Mouse (Mus musculus) layer of hippocampus, postnatal 10 days (tissue): ENCODE data around the gene Mcfd2. TPM values are rescaled to one million over a fixed set of nuclear protein-coding genes. Genes with fewer than 3 reads are reported as not detected.

Experiments used
- DNase-seq, 2 experiments: peaks; one replicate each; pipeline ENCODE4 v3.0.0; 2021; ENCODE audit warnings: low spot score in 2 of 2
- total RNA-seq, 2 experiments: library from RNA; stranded (reverse); gene quantifications; 2 replicates each; pipeline ENCODE4 v1.2.3; 2021

Mcfd2 gene
- total RNA-seq, 2 experiments from 2014 or later = 35.4 to 37.0 TPM

DNA sequence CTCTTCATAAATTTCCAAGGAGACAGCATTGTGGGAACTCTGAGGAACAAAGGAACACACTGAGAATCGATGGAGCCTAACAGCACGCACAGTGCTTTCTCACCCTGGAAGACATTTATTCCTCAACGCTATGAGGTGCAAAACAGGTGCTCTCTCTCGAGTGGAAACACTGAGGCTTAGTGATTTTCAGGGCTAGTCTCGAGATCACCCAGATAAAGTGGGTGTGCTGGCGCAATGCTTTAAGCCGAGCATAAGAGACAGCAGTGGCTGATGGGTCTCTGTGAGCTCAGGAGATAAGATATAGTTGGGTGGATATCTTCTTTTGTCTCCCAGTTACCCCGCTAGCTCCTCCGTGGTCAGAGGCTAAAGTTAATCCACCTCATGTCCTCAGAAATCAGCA is 19.6 kb downstream of the Mcfd2 start:
- DNase-seq = no peak

DNA sequence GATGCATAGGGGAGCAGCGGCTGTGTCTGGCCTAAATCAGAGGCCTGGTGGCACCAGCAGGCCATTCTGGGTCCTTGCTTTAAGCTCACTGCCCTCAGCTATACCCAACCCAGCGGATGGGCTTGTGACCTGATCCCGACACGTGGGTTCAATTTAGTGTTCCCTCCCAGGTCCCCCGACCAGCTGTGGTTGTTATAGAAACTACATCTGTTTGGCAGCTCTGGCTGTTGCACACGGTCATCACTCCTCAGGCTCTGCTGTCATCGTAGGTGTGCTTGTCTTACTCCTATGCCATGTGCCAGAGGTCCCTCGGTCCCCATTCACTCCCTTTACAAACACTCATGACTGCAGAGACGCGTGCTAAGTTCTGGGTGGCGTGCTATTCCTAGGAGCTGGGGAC is 27.9 kb downstream of the Mcfd2 start:
- no peak for DNase-seq

DNA sequence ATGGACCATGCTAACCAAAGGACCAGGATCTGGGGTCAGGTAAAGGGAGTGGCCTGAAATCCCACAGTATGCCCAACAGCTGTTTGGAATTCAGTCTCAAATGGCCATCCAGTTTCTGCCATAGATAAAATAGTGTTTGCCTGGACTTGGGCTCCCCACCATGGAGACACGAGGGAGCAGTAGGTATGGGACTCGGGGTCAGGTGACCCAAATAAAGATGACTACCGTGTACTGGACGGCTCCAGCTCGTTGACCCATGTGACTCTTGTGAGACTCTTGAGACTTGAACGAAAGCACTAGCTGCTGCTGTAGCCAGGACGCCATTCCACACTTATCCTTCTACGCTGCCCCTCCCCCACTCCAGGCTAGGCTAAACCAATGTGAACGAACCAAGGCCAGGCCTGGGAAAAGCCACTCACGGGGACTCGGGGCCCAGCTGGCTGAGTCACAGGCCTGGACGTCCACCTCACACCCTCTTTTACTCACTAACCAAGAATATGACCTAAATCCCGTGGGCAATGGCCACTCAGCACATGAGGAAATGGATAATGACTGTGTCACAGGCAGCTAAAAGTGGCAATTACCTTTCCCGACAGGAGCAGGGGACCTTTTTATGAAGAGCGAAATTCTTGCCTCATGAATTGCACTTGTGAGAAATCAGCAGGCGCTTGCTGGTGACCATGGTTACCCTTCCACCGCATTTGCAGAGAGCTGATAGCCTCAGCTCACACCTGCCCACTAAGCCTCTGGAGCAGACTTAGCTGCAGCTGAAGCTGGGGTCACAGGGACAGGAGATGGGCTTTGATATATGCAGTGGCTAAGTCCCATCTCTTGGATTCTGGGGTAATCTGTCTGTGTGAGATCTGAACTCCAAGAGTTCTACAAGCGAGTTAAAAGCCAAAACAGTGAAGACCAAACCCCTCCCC is 28.7 kb downstream of the Mcfd2 start:
- DNase-seq = no peak

DNA sequence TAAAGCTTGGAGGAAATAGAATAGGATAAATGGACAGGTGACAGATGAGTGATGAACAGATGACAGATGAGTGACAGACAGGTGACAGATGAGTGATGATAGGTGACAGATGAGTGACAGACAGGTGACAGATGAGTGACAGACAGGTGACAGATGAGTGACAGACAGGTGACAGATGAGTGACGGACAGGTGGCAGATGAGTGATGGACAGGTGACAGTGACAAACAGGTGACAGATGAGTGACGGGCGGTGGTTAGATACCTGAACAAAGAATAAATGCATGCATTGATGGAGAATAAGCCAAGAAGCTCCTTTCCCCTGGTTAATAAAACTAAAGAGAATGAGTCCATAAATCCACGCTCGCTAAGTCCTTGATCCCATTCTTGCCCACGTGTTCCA is 30.7 kb downstream of the Mcfd2 start:
- no peak for DNase-seq

DNA sequence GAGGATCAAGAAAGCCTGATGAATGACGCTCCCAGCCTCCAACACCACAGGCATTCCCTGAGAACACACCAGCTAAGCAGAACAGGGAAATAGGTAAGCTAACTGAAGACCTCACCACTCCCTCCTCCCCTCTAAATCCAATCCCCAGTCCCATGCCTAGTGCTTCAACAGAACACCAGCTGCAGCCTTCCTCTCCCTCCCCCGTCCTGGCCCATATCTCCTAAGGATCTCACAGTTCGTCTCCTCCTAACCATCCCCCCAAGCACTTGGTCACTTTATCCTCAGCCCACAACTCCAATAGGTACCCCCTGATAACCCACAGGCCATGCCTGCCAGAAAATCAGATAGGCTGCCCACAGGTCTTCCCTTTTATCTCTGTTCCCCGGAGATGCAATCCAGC is 37.9 kb downstream of the Mcfd2 start:
- no peak for DNase-seq

DNA sequence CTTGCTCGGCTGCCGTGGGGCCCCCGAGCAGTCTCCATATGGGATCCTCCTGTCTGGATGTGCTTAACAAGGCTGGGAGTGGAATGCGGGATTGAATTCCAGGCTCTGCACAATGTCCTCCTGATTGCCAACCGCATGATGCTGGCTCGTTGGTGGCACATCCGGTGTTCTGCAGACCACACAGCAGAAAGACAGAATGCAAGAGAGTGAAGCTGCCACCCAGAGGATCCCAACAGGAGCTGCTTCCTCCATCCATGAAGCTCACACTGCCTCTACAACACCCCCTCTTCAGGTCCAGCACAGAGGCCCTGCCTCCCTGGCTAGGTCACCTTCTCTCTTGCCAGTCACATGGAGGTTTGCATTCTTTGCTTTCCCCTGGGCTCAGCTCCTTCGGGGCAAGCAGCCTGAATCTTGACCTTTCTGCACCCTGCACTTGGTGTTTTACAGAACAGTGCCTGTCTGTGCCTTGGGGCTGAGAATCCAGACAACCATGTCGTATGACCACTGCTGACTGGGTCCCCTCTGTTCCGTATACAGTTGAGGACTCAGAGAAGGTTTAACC is 39.6 kb downstream of the Mcfd2 start:
- DNase-seq = peak; percentile 28 to 32

DNA sequence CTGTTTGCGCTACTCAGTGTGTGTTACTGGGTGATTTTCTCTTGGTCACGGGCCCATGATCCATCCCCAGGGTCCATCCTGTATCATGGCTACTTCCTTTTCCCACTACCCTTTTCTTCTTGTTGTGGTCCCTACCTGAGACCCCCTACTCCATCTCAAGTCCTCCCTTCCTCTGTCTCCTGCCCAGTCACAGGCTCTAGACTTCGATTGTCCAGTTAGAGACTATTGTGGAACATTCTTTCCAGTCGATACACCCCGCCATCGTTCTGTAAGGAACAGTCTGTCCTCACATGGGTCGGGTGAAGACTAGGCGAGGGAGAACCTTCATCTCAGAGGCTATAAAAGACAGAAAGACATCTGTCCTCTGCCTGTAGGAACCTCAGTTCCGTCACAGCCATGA is 40.4 kb downstream of the Mcfd2 start:
- DNase-seq = no peak

DNA sequence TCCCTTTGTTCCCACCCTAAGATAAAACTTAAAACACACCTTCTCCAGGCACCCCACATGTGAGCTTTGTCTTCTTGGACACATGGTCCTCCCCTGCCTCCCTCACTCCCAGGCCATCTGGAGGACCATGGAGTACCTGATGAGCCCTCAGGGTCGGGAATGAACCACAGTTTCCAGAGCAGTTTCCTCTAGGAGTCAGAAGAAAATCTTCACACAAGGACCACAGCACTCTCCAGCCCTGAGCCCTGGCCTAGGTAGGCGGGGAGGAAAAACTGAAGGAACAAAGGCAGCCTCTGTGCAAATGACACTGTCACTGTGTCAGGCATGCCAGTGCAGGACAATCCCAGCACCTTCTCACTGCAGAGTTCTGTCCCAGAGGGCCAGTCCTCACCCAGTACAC is 41.3 kb downstream of the Mcfd2 start:
- no peak for DNase-seq

DNA sequence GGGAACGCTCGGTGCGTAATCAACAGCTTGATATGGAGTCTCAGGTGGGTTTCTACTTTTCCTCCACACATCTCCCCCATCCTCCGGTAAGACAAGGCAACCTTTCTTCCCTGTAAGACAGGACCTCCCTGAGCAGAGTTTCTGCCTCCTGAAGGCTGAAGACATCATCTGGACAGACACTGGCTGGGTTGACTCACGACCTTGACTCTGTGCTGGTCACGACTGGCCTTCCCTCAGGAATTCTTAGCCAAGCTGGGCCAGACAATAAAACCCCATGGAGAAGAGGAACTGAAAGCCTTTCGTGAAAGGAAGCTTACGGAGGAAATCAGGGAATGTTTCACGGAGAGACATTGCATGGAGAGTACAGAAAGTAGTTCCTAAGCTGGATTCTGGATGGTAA is 46.3 kb downstream of the Mcfd2 start:
- no peak for DNase-seq

DNA sequence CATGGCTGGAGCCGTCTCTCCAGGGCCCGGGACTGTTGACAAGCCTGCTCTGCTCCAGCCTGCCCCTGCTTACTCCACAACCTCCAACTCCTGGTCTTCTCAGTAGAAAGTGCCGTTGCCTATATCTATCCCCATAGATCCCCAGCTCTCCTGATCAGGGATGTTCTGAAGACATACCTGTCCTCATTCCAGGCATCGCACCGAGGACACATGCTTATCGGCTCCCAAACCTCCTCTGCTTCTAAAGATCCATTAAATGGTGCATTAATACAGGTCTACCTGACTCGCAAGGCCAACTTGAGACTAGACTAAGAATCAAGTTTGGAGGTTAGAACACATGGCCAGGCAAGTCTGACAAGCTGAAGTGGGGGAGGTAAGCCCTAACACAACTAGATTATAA is 51.2 kb downstream of the Mcfd2 start:
- no peak for DNase-seq

DNA sequence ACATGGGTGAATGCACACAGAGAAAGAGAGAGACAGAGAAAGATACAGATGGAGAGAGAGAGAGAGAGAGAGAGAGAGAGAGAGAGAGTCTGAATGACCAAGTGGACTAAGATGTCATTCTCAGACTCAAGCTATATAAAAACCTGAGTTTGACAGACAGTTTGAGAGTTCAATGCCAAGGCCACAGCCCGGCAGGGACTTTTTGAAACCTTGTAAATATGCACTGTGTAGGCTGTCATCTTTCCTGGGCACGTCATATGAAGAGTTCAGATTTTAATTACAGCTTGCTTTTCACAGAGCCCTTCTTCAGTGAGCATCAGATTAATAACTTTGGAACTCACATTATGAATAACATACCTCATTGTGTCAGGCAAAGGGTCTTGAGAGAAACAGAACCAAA is 55.2 kb downstream of the Mcfd2 start:
- no peak for DNase-seq

DNA sequence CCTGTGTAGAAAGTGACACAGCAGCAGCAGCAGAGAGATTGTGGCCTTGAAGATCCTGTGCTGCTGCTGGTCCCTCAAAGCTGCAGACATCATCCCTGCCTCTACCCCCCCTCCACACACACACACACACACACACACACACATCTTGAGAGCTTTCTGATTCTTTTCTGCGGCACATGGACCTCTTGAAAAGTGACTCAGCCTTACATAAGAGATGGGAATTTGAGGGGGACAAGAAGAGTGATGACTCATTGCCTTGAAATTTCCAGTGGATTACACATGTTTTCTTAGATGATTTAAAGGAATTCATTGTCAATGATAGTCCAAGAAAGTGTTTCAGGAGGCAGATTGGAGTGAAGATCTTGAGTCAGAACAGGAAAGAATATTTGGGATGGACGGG is 58.9 kb downstream of the Mcfd2 start:
- DNase-seq = no peak

Other genes starting within 250 kb of the Mcfd2 start
- gene Pigf, start 240.5 kb downstream of the Mcfd2 start, total RNA-seq = 10 to 100 TPM; 15.7 to 20.1 TPM
- 10 to 100 TPM; 53.9 to 59.0 TPM for gene Cript, start 240.4 kb downstream of the Mcfd2 start, total RNA-seq
- gene Socs5, start 158.3 kb downstream of the Mcfd2 start, total RNA-seq = 10 to 100 TPM; 55.9 to 64.7 TPM
- 1 to 10 TPM; 6.4 to 7.1 TPM for gene Ttc7, start 17.0 kb upstream of the Mcfd2 start, total RNA-seq
- not detected for gene Stpg4, start 161.8 kb upstream of the Mcfd2 start, total RNA-seq
- gene Calm2, start 181.0 kb upstream of the Mcfd2 start, total RNA-seq = 1,000 to 10,000 TPM; 2,051 to 2,241 TPM